Mouse (Mus musculus) brain, embryonic 14.5 days (tissue): ENCODE results near the gene Ddr1. TPM values are rescaled to one million over a fixed set of nuclear protein-coding genes. Genes with fewer than 3 reads are reported as not detected.
A peak's percentile ranks its signal among the peaks of the same experiment; 100 is the strongest.
"Not testable (repeated sequence)": the region's sequence is repeated elsewhere in the genome, so short reads cannot be mapped to it uniquely, and the experiment has no call there.

Experiments
- DNase-seq: peaks from one replicate; pipeline ENCODE4 v3.0.0-alpha.2; 2011; ENCODE audit warnings: low read depth
- CTCF ChIP-seq: fragments of 200-500 bp; IDR thresholded peaks from 2 replicates; pipeline ENCODE4 v1.5.1; 2012; ENCODE audit warnings: inconsistent platforms, mild to moderate bottlenecking, moderate library complexity, borderline replicate concordance; ENCODE audit not compliant: insufficient read depth, insufficient read length; ENCODE audit errors: extremely low read depth
- POLR2A ChIP-seq: fragments of 200-500 bp; IDR thresholded peaks from 2 replicates; pipeline ENCODE4 v1.6.1; 2012; ENCODE audit warnings: mild to moderate bottlenecking, inconsistent platforms, borderline replicate concordance; ENCODE audit not compliant: poor library complexity, insufficient read depth, insufficient read length, severe bottlenecking; ENCODE audit errors: extremely low read depth
- polyA plus RNA-seq: library from polyadenylated mRNA; depleted of rRNA; stranded (reverse); fragments of >200 nt; gene quantifications from 2 replicates; pipeline ENCODE4 v1.2.3, GENCODE M21; 2012

Gene Ddr1
- polyA plus RNA-seq, 1 experiment, result 112 TPM

DNA sequence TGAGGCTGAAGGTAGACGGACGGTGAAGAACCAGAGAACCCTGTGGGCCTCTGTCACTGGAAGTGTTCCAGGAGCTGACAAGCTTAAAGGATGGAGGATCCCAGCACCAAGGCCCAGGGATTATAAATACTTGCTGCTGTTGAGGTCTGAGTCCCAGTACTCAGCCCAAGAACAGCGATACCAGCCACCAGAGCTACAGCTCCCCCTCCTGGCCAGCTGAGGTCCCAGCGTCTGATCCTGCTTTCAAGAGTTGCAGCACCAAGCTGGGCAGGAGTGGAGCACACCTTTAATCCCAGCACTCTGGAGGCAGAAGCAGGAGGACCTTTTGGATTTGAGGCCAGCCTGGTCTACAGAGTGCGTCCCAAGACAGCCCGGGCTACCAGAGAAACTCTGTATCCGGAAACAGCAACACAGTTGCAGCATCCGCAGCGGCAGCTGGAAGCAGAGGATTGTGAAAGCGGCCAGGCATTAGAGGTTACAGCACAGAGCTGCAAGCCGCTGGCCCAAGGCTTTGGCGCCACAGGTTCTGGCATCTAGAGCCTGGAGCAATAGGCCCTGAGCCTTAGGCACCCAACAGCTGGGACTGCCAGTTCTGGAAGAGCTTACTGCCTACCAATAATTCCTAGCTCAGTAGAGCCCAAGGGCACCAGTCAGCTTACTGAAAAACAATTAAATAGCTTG, 32.0 kb upstream of the Ddr1 start:
- peak; percentile 71 for DNase-seq
- no peak for TF ChIP-seq POLR2A
- TF ChIP-seq CTCF, result peak; percentile 81

DNA sequence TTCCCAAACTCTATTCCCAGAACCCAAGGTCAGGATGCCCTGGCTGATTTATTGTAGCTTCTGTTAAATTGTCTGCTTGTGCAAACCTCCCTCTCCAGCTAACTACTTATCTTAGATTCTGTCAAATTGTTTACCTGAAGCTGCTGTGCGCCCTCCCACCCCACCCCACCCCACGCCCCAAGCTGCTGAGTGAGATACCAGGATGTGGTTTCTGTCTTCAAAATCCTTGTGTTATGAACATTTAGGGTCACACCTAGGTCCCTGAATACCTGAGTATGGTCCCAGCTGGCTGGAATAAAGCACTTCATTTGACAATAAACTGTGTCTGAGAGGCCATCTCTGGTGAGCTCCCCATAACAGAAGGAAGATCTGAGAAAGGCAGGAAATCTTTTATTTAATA, 30.1 kb upstream of the Ddr1 start:
- DNase-seq, result no peak
- TF ChIP-seq POLR2A (no peak), CTCF (no peak)

DNA sequence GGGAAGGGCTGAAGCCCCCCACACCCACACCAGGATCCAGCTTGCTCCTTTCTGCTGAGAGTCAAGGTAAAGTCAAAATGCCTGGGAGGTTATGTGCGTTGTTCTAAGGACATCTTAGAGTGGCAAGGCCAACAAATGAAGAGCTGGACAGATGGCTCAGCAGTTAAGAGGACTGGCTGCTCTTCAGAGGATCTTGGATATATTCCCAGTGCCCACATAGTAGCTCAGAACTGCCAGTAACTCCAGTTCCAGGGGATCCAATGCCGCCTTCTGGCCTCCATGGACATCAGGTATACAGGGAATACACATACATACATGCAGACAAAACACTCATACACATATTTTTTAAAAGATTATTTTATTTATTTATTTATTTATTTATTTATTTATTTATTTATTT, 29.0 kb upstream of the Ddr1 start:
- TF ChIP-seq CTCF, result no peak
- TF ChIP-seq POLR2A, result no peak
- DNase-seq, result no peak

DNA sequence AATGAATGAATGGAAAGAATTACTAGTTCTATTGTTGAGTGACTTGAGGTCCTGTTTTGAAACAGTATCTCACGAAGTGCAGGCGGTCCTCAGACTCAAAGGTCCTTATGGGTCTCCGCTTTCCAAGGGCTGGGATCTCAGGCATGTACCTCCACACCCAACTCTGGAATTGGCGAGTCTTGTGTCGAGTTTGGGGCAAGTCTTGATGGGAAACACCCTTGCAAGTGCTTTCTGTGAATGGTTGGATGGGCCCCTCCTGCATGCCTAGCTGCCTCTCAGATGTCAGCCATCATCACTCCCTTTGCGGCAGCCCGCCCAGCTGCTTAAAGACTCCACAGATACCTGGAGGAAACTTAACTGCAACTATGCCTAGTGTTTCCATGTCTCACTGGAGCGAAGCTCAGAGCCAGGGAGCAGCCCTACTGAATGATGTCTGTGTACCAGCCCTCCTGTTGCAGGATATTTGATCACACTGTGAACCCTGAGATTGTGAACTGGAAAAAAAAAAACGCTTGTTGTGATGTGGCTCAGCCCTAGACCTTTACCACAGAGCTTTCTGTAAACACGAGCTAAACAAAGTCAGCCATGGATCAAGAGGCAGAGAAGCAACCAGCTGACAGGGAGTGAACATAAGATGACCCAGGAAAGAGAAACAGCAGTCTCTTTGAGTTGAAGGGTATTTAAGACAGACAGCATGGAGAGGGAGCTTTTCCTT, 27.2 kb upstream of the Ddr1 start:
- DNase-seq, result no peak
- TF ChIP-seq POLR2A, result no peak
- no peak for TF ChIP-seq CTCF

DNA sequence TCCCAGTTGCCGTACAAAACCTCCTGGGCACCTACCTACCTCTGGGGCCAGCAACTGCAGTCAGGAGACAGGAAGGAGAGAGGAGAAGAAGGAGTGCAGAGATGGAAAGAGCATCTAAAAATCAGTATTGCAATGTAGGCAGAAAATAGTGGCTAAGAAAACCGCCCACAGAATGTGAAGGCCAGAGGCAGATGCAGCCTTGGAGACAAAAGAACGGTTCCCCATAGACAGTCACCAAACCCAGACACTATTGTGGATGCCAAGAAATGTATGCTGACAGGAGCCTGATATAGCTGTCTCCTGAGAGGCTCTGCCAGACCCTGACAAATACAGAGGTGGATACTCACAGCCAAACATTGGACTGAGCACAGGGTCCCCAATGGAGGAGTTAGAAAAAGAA, 25.7 kb upstream of the Ddr1 start:
- not testable (repeated sequence) for DNase-seq

DNA sequence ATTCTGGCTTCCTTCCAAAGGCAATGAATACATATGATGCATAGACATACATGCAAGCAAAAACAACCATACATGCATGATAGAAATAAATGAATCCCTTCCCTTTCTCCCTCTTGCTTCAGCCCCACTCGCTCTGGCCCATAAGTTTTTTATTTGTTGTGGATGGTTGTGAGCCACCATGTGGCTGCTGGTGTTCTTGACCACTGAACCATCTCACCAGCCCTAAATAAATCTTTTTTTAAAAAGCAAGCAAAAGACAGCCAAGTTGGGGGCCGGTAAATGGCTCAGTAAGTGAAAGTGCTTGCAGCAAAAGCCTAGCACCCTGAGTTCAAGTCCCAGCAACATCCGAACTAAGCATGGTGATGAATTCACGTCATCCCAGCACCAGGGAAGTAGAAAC, 24.4 kb upstream of the Ddr1 start:
- DNase-seq, result no peak
- TF ChIP-seq CTCF, result no peak
- TF ChIP-seq POLR2A, result no peak

DNA sequence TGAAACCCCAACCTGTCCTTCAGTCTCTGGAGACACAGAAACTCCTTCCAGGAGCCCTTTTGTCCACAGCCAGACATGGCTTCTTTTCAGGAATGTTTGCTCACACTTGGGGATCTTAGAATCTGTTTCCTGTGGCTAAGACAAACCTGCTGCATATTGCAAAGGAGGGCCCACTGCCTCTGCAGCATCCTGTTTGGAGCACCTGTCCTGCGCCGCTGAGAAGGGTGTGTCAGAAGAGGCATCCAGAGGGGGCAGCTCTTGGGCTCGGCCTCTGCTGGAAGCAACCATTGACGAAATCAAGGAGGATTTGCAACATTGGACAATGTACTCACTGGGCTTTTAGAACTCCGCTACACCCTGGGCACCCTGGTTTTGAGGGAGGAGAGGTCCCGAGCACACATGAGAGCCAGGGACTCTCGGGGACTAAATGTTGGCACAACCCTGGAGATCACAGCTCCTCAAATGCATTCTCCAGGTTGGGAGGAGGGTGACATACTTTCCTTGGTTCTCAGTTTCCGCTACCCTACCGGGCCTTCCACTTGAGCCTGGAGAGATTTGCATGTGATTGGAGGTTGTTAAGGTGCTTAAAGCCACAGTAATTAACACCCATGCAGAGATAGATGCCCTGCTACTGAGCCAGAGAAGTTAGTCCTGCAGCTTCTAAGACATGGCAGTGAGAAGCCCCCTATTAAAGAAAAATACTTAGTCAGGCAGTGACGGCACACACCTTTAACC, 23.2 kb upstream of the Ddr1 start:
- TF ChIP-seq POLR2A (no peak), CTCF (no peak)
- no peak for DNase-seq

DNA sequence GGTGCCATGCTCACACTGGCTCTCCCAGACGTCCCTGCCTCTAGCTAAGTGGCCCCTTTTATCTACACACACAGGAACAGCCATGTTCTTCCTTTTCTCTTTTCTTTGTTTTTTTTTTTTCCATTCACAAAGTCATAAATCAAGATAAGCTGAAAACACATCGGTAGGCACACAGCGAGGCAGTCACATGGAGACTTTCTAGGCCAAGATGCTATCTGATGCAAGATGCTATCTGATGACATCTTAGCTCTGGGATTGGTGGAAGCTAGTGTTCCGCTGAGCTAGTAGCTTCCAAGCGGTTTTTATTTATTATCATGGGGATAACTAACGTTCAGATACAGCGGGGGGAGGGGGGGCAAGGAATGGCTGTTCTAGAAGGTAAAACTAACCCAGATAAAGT, 22.6 kb upstream of the Ddr1 start:
- DNase-seq, result no peak
- TF ChIP-seq POLR2A, result no peak
- TF ChIP-seq CTCF, result no peak

DNA sequence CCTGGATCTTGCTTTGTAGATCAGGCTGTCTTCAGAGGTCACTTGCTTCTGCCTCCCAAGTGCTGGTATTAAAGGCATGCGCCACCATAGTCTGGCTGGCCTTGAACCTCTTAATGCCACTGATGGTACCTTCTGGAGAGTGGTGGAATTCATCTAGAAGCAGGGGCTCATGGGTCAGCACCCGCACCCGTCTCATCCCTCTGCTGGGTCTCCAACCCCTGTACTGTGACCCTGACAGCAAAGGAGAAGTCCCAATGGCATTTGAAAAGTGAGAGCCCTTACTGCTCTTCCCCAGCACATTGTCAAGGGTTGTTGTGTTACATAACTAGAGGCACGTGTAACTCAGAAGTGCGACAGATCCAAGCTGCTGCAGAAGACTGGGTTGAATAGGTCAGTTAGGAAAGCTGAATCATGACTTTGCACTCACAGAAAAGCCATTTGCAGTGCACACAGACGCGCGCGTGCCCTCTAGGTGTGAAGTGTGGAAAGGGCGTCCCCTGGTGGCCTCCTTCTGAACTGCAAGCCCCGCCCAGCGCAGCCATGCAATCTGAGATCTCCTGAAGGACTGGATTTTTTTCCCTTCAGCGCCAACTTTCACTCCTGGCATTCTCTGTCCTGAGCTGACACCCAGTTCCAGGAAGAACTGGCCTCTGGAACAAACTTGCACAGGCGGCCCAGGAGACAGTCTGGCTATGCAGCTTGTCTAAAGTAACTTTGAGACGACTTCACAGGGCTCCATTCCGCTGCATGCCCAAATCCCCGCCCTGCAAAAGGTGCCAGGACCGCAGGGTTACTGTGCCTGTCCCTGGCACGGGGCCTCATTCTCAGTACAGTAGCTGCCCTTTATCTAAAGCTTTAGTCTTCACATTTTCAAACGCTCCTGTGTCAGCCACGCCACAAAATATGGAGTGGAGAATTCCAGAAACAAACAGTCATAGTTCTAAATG, 21.1 kb upstream of the Ddr1 start:
- DNase-seq, result peak; percentile 92
- TF ChIP-seq CTCF (peak; percentile 100), POLR2A (no peak)

DNA sequence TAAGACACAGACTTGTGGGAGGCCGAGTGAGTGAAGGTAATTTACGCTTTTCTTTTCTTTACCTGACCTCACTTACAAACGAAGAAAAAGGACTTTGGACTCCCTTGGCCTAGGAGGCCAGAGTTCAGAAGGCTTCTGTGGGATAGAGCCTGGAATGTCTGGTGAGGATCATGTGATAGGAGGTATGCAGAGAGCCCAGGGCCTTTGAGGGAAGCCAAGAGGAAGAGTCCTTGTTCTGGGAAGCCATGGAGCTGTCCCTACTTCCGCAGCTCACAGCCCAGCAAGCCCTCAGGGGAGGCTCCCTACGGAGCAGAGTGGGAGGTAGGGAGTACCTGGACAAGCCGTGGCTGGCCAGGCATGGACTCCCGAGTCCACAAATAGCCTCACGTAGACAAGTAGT, 17.3 kb upstream of the Ddr1 start:
- no peak for DNase-seq
- no peak for TF ChIP-seq CTCF
- no peak for TF ChIP-seq POLR2A

DNA sequence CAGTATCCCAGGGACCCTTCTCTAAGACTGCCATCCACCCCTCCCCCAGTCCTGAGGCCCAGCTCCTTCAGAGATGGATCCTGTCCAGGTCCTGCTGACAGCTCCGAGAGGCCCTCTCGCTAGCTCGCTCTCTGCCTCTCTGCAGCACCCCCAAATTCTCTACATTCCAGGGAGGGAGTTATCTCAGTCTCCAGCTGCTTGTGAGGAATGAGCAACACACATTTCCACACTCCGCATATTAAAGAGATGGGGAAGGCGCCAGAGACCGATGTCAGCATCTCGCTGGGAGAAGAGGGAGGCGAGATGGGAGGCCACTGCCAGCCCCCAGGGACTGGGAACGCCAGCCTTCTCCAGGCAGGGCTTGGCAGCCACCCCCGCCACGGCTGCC, 15.9 kb upstream of the Ddr1 start:
- TF ChIP-seq CTCF (no peak), POLR2A (no peak)
- peak; percentile 86 for DNase-seq
